Mouse (Mus musculus): ENCODE data around the gene Kyat3.
"Not testable (repeated sequence)": the region's sequence is repeated elsewhere in the genome, so short reads cannot be mapped to it uniquely, and the experiment has no call there.

Gene Kyat3

GRCm38 (mm10) chr3:142700442-142701322 is at the start of gene Kyat3:
TSS of gene Kyat3 (plus strand) at chr3:142701051.
- DNase-seq (ENCODE audit: low spot score): peak; percentile 97

GRCm38 (mm10) chr3:142664723-142665122 is 36.1 kb upstream of the Kyat3 start:
- DNase-seq (ENCODE audit: low spot score): no peak

GRCm38 (mm10) chr3:142674607-142675006 is 26.2 kb upstream of the Kyat3 start:
- no peak for DNase-seq (ENCODE audit: low spot score)

GRCm38 (mm10) chr3:142687939-142688338 is 12.9 kb upstream of the Kyat3 start:
- no peak for DNase-seq (ENCODE audit: low spot score)

- DNase-seq (ENCODE audit: low spot score): no peak
Measured at GRCm38 (mm10) chr3:142688353-142688752, 12.5 kb upstream of the Kyat3 start.

GRCm38 (mm10) chr3:142696517-142696916 is 4.3 kb upstream of the Kyat3 start:
- DNase-seq (ENCODE audit: low spot score): no peak

GRCm38 (mm10) chr3:142701407-142701989 is 647 bp downstream of the Kyat3 start:
- DNase-seq (ENCODE audit: low spot score): no peak

- DNase-seq (ENCODE audit: low spot score): no peak
Measured at GRCm38 (mm10) chr3:142706581-142707444, 6.0 kb downstream of the Kyat3 start.

- not testable (repeated sequence) for DNase-seq (ENCODE audit: low spot score)
Measured at GRCm38 (mm10) chr3:142708181-142708848, 7.5 kb downstream of the Kyat3 start.

- DNase-seq (ENCODE audit: low spot score): peak; percentile 88
Measured at GRCm38 (mm10) chr3:142708849-142709419, 8.1 kb downstream of the Kyat3 start.

GRCm38 (mm10) chr3:142710360-142711007 is 9.6 kb downstream of the Kyat3 start:
- DNase-seq (ENCODE audit: low spot score): peak; percentile 69

- peak; percentile 90 for DNase-seq (ENCODE audit: low spot score)
Measured at GRCm38 (mm10) chr3:142711372-142711771, 10.5 kb downstream of the Kyat3 start.

GRCm38 (mm10) chr3:142712401-142713040 is 11.7 kb downstream of the Kyat3 start:
- not testable (repeated sequence) for DNase-seq (ENCODE audit: low spot score)

- DNase-seq (ENCODE audit: low spot score): no peak
Measured at GRCm38 (mm10) chr3:142725481-142725880, 24.6 kb downstream of the Kyat3 start.

GRCm38 (mm10) chr3:142725969-142726672 is 25.3 kb downstream of the Kyat3 start:
- DNase-seq (ENCODE audit: low spot score): no peak

GRCm38 (mm10) chr3:142734291-142734690 is 33.4 kb downstream of the Kyat3 start:
- no peak for DNase-seq (ENCODE audit: low spot score)

- no peak for DNase-seq (ENCODE audit: low spot score)
Measured at GRCm38 (mm10) chr3:142740896-142741295, 40.0 kb downstream of the Kyat3 start.

- peak; percentile 70 for DNase-seq (ENCODE audit: low spot score)
Measured at GRCm38 (mm10) chr3:142743973-142744898, 43.4 kb downstream of the Kyat3 start.

GRCm38 (mm10) chr3:142745076-142745475 is 44.2 kb downstream of the Kyat3 start:
- no peak for DNase-seq (ENCODE audit: low spot score)

All from adipocyte (in vitro differentiated cells).